Mouse (Mus musculus) CH12.LX (cell line): ENCODE results near the gene Tjp3. TPM values are rescaled to one million over a fixed set of nuclear protein-coding genes. Genes with fewer than 3 reads are reported as not detected.

Experiments used
- DNase-seq: peaks from one replicate; pipeline ENCODE4 v3.0.0-alpha.2; 2013; ENCODE audit errors: extremely low read depth
- H3K27ac ChIP-seq: 2 replicates; pipeline ENCODE4 v1.5.1; 2012; ENCODE audit warnings: low read depth, mild to moderate bottlenecking, control low read depth, moderate library complexity; ENCODE audit not compliant: insufficient read depth
- H3K27me3 ChIP-seq: replicated peaks from 2 replicates; pipeline ENCODE3; 2012; ENCODE audit warnings: inconsistent platforms
- H3K36me3 ChIP-seq, 2 experiments: replicated peaks in 1 of 2; 2 replicates each; pipeline versions ENCODE3 to v1.6.1; 2012; ENCODE audit warnings: inconsistent platforms in 1 of 2, low read length in 1 of 2, mild to moderate bottlenecking in 1 of 2, mixed read lengths in 1 of 2, moderate library complexity in 1 of 2; ENCODE audit not compliant: control insufficient read depth in 1 of 2, insufficient read depth in 1 of 2
- H3K4me1 ChIP-seq, 2 experiments: 2 replicates each; pipeline ENCODE4 v1.6.1; 2012; ENCODE audit warnings: inconsistent platforms in 1 of 2, moderate library complexity in 1 of 2; ENCODE audit not compliant: insufficient read depth in 2 of 2, control insufficient read depth in 1 of 2
- H3K4me2 ChIP-seq: 2 replicates; pipeline ENCODE4 v1.6.1; 2012; ENCODE audit warnings: low read depth, mild to moderate bottlenecking, control low read depth; ENCODE audit not compliant: poor library complexity, insufficient read depth, severe bottlenecking
- H3K4me3 ChIP-seq, 3 experiments: fragments of 150-350 bp in 1 of 3; sonication (generic) in 1 of 3; replicated peaks in 1 of 3; 2 replicates each; pipeline versions ENCODE3 to v1.5.1; 2011 to 2012; ENCODE audit warnings: low read depth in 2 of 3, low read length in 2 of 3, mild to moderate bottlenecking in 2 of 3, moderate library complexity in 2 of 3, control low read depth in 1 of 3, improper control_type of control experiment in 1 of 3, inconsistent platforms in 1 of 3, mixed read lengths in 1 of 3; ENCODE audit not compliant: poor library complexity in 1 of 3
- H3K79me2 ChIP-seq: replicated peaks from 2 replicates; pipeline ENCODE4 v1.6.1; 2012; ENCODE audit warnings: mild to moderate bottlenecking, moderate library complexity; ENCODE audit not compliant: control insufficient read depth, poor library complexity, insufficient read depth, severe bottlenecking; ENCODE audit errors: extremely low read depth
- H3K9ac ChIP-seq: 2 replicates; pipeline ENCODE4 v1.6.1; 2012; ENCODE audit warnings: low read depth, mild to moderate bottlenecking, control low read depth, moderate library complexity; ENCODE audit not compliant: insufficient read depth
- H3K9me3 ChIP-seq: replicated peaks from 2 replicates; pipeline ENCODE3; 2012; ENCODE audit warnings: low read length, inconsistent platforms, mixed read lengths
- CHD1 ChIP-seq: IDR thresholded peaks from 2 replicates; pipeline ENCODE4 v1.6.1; 2012; ENCODE audit warnings: low read depth, low read length, improper control_type of control experiment, inconsistent platforms
- CHD2 ChIP-seq: IDR thresholded peaks from 2 replicates; pipeline ENCODE4 v1.6.1; 2011; ENCODE audit warnings: low read length, improper control_type of control experiment
- E2F4 ChIP-seq: IDR thresholded peaks from 2 replicates; pipeline ENCODE4 v1.6.1; 2011; ENCODE audit warnings: low read depth, low read length, improper control_type of control experiment; ENCODE audit not compliant: insufficient replicate concordance
- EP300 ChIP-seq: IDR thresholded peaks from 2 replicates; pipeline ENCODE4 v1.6.1; 2011; ENCODE audit warnings: low read length, improper control_type of control experiment
- HCFC1 ChIP-seq: IDR thresholded peaks from 2 replicates; pipeline ENCODE4 v1.6.1; 2012; ENCODE audit warnings: low read depth, mild to moderate bottlenecking, inconsistent platforms, low read length, improper control_type of control experiment
- IRF4 ChIP-seq: IDR thresholded peaks from 2 replicates; pipeline ENCODE4 v1.6.1; 2014; ENCODE audit warnings: low read depth, mild to moderate bottlenecking, inconsistent platforms, low read length, improper control_type of control experiment
- JUN ChIP-seq: IDR thresholded peaks from 2 replicates; pipeline ENCODE4 v1.6.1; 2011; ENCODE audit warnings: low read depth, mild to moderate bottlenecking, low read length, improper control_type of control experiment, moderate library complexity; ENCODE audit not compliant: insufficient read depth
- MAX ChIP-seq: IDR thresholded peaks from 2 replicates; pipeline ENCODE4 v1.6.1; 2011; ENCODE audit warnings: low read length, improper control_type of control experiment
- MAZ ChIP-seq: IDR thresholded peaks from 2 replicates; pipeline ENCODE4 v1.6.1; 2012; ENCODE audit warnings: low read depth, mild to moderate bottlenecking, inconsistent platforms, low read length, improper control_type of control experiment, moderate library complexity
- MEF2A ChIP-seq: IDR thresholded peaks from 2 replicates; pipeline ENCODE4 v1.6.1; 2014; ENCODE audit warnings: low read depth, mild to moderate bottlenecking, inconsistent platforms, low read length, improper control_type of control experiment, borderline replicate concordance
- MXI1 ChIP-seq: IDR thresholded peaks from 2 replicates; pipeline ENCODE4 v1.6.1; 2011; ENCODE audit warnings: mild to moderate bottlenecking, low read depth, low read length, improper control_type of control experiment
- NRF1 ChIP-seq: IDR thresholded peaks from 2 replicates; pipeline ENCODE4 v1.6.1; 2014; ENCODE audit warnings: low read depth, mild to moderate bottlenecking, inconsistent platforms, low read length, improper control_type of control experiment, moderate library complexity
- PAX5 ChIP-seq: IDR thresholded peaks from 2 replicates; pipeline ENCODE4 v1.6.1; 2012; ENCODE audit warnings: low read length, inconsistent platforms, mixed read lengths
- RAD21 ChIP-seq: IDR thresholded peaks from 2 replicates; pipeline ENCODE4 v1.6.1; 2011; ENCODE audit warnings: low read depth, mild to moderate bottlenecking, low read length, improper control_type of control experiment, moderate library complexity
- SIN3A ChIP-seq: IDR thresholded peaks from 2 replicates; pipeline ENCODE4 v1.6.1; 2012; ENCODE audit warnings: low read length, improper control_type of control experiment, inconsistent platforms
- UBTF ChIP-seq: IDR thresholded peaks from 2 replicates; pipeline ENCODE4 v1.6.1; 2012; ENCODE audit warnings: low read depth, mild to moderate bottlenecking, inconsistent platforms, low read length, improper control_type of control experiment, moderate library complexity
- USF1 ChIP-seq: IDR thresholded peaks from 2 replicates; pipeline ENCODE4 v1.6.1; 2014; ENCODE audit warnings: low read depth, mild to moderate bottlenecking, inconsistent platforms, low read length, improper control_type of control experiment
- ZC3H11A ChIP-seq: IDR thresholded peaks from 2 replicates; pipeline ENCODE4 v1.6.1; 2012; ENCODE audit warnings: low read depth, mild to moderate bottlenecking, inconsistent platforms, low read length, improper control_type of control experiment
- ZKSCAN1 ChIP-seq: IDR thresholded peaks from 2 replicates; pipeline ENCODE4 v1.6.1; 2012; ENCODE audit warnings: low read depth, inconsistent platforms, low read length, improper control_type of control experiment, borderline replicate concordance
- ZMIZ1 ChIP-seq: IDR thresholded peaks from 2 replicates; pipeline ENCODE4 v1.6.1; 2012; ENCODE audit warnings: low read depth, mild to moderate bottlenecking, inconsistent platforms, low read length, improper control_type of control experiment
- ZNF384 ChIP-seq: IDR thresholded peaks from 2 replicates; pipeline ENCODE4 v1.6.1; 2012; ENCODE audit warnings: low read depth, low read length, improper control_type of control experiment, inconsistent platforms
- dilution Hi-C: fragments of 300-500 bp; cut with MboI; formaldehyde crosslinking; loops from 2 replicates; pipeline ENCODE4 v1.14.3; 2020; ENCODE audit warnings: low sequenced_read_pairs; ENCODE audit not compliant: extremely low pct_unique_long_range_greater_than_20kb, extremely low pct_ligation_motif_present
- in situ Hi-C: fragments of 300-500 bp; cut with MboI; formaldehyde crosslinking; loops from 3 replicates; pipeline ENCODE4 v1.14.3; 2019; ENCODE audit warnings: low sequenced_read_pairs, low pct_ligation_motif_present, low pct_unique_long_range_greater_than_20kb, mixed read lengths
- polyA plus RNA-seq: library from polyadenylated mRNA; unstranded; fragments of >175 nt; gene quantifications from 2 replicates; pipeline ENCODE4 v1.2.1, GENCODE M21; 2012; ENCODE audit warnings: low read depth; ENCODE audit not compliant: insufficient read length
- total RNA-seq, 2 experiments: library from RNA; depleted of rRNA; stranded (reverse); fragments of 300-350 nt in 1 of 2; fragments of >200 nt in 1 of 2; gene quantifications; 2 replicates each; pipeline ENCODE4 v1.2.3; 2012 to 2014

The Tjp3 gene
- total and polyA plus RNA-seq, 3 experiments: 0.42 to 7.2 (median 0.76) TPM

- Histone ChIP-seq H3K4me2 (0 out of 2 replicates have a peak overlapping the region, but pooled peaks have one; percentile 5), H3K9ac (no peak overlapping the region), H3K27me3 (no peaks in the 10 kb centered on the region), H3K4me1 (peaks cover 49 to 88% of the 10 kb centered on the region in 2 experiments), H3K36me3 (peaks cover 0 to 21% of the 10 kb centered on the region in 2 experiments), H3K27ac (no peak overlapping the region), H3K79me2 (peaks cover 56% of the 10 kb centered on the region), H3K4me3 (peak overlapping the region in 1 of 3 experiments; percentile 82), H3K9me3 (no peaks in the 10 kb centered on the region)
- DNase-seq: no peak
- no peak for TF ChIP-seq JUN
- no peak for TF ChIP-seq MAX
- TF ChIP-seq RAD21: no peak
- no peak for TF ChIP-seq NRF1
- no peak for TF ChIP-seq ZC3H11A
- TF ChIP-seq HCFC1: no peak
- no peak for TF ChIP-seq CHD1
- no peak for TF ChIP-seq IRF4
- TF ChIP-seq ZNF384: no peak
- TF ChIP-seq MAZ: no peak
- TF ChIP-seq ZKSCAN1: no peak
- no peak for TF ChIP-seq ZMIZ1
- no peak for TF ChIP-seq MEF2A
- no peak for TF ChIP-seq USF1
- no peak for TF ChIP-seq EP300
- in situ Hi-C loops (no loop called here), dilution Hi-C loops (no loop called here)
Observed at GRCm38 (mm10) chr10:81295185-81295584, 3.8 kb upstream of the Tjp3 start.

DNA sequence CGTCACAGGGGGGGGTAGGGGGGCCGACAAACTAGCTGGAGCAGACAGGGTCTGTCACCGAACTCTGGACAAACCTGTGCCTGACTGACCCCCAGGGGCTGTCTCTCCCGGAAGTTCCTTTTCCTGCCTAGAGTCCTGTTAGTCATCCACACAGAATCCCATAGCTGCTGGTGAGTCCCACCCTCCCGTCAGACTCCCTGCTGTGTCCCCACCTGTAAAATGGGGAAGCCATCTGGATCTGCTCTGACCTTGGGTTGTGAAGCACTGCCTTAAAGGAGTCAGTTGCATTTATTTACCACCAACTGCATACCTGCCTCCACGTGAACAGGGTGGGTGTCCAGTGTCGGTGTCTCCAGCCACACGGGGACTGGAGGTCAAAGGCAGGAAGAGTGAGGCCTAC is 3.1 kb upstream of the Tjp3 start:
- Histone ChIP-seq H3K9me3 (no peaks in the 10 kb centered on the region), H3K27me3 (no peaks in the 10 kb centered on the region), H3K4me2 (peak overlapping the region; percentile 59), H3K79me2 (peaks cover 53% of the 10 kb centered on the region), H3K9ac (no peak overlapping the region), H3K4me3 (peak overlapping the region; percentile 23 to 85 (median 82)), H3K4me1 (peaks cover 42 to 82% of the 10 kb centered on the region in 2 experiments), H3K36me3 (peaks cover 0 to 21% of the 10 kb centered on the region in 2 experiments), H3K27ac (no peak overlapping the region)
- DNase-seq: no peak
- in situ Hi-C loops: loop anchor here (5.0 kb wide), 1 partner anchor 48 kb away; the partner anchor contains the start of gene Gipc3
- dilution Hi-C loops: no loop called here
- TF ChIP-seq MAZ (no peak), PAX5 (no peak), ZNF384 (no peak), MAX (no peak), E2F4 (no peak), ZKSCAN1 (no peak), MEF2A (no peak), RAD21 (no peak), CHD2 (no peak), MXI1 (no peak), SIN3A (no peak), UBTF (no peak), IRF4 (no peak)
